Mouse (Mus musculus): ENCODE measurements at regions not wholly inside any gene's neighbourhood (a gene's known extent, or its start where the extent isn't known, plus 50 kb on each side); places are given as distances from the start of the nearest gene placed in this dataset.
A peak's percentile ranks its signal among the peaks of the same experiment; 100 is the strongest.

DNA sequence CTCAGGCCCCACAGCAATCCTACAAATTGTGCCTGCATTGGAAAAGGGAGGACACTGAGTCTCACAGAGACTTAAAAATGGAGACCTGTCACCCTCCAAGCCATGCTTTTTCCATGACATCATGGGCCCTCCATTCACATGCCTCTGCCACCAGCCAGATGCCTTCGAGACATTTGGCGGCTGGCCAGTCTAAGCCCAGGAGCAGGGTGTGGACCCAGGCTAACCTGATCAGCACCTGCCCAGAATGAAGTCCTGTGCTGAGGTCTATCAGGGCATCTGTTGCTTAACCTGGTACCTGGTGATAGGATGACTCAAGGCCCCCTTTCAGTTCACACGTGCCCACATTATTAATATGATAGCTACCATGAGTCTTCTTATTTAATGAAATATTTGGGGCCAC is 265.4 kb downstream of the Fam49a start:
- no peak for DNase-seq (ENCODE audit: extremely low read depth, low read depth, low spot score)

DNA sequence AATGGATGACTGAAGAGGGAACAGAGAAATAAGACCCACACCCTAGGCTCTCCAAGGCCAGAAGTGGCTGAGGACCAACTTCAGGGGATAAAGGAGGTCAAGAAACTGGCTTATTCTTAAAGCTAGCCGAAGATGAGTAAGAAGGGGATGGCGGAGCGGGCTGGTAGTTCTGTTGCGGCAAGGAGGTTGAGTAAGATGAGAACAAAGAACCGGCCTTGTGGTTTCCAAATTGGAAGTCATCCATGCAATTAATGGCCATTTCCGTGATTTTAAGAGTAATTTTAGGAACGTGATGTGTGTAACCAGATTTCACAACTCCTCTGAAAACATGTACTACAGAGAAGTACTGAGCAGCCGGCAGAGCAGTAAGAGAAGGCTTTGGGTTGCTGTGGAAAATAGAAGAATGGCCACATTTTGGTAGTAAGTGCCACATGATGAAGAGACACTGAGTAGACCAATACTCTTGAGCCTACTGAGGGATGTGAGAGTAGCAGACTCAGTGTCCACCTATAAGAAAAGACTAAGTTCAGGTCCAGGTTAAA is 258.4 kb downstream of the Fam49a start:
- DNase-seq (ENCODE audit: extremely low read depth, low read depth, low spot score): peak; percentile 67

DNA sequence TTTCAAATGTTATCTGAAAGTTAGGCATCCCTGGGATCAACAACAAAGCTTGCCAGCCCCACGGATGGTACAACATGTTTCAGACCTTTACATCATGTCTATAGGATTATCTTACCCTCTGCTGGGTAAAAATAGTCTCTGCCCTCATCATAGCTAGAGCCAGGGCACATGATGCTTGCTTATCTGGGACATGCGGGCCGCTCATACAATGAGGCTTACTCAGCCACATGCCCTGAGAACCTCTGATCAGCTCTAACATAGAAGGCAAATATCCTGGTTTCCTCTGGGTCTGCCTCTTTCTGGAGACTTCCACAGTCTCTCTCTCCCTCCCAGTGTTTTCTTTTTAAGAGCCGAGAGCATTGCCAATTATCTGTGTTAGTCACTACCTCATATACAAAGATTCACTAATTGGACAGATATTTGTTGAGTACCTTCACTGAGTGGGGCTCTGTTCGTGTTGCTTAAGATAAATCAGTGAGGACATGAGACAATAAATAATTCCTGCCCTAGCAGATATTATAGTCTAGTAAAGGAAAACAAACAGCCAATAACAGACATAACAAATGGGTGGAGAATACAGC is 256.6 kb downstream of the Fam49a start:
- DNase-seq (ENCODE audit: extremely low read depth, low read depth, low spot score): no peak

DNA sequence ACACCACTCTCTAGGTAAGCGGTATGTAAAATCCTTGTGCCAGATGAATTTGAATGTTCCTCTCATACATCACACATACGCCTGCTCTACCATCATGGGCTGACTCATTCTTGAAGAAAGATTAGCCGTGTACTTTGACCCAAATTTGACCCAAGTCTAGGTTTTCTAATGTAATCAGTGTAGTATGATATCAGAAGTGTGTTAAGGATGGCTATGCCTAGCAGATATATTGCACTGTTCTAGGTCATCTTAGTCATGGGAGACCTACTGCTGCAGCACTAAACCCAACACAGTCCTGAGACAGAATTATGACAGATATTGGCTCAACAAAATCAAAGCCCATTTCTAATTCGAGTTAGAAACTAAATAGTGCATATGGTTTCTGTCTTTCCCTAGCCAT is 255.1 kb downstream of the Fam49a start:
- DNase-seq (ENCODE audit: extremely low read depth, low read depth, low spot score): no peak

DNA sequence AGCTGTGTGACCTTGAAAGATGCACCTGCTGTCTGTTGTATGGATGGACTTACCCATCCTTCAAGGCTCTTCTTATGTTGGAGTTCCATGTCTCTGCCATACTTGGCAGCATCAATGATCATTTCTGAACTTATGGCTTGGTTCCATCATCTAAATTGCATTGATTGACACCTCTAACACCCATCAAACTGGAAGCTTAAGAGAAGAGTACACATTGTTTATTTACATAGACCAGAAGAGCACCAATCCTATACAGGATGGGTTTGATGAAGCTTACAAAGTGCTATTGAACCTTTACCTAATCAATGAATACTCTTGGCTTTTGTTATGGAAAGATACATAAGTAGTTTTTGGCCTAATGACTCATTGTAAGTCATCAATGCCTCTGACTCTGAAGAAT is 248.8 kb downstream of the Fam49a start:
- DNase-seq (ENCODE audit: extremely low read depth, low read depth, low spot score): no peak

DNA sequence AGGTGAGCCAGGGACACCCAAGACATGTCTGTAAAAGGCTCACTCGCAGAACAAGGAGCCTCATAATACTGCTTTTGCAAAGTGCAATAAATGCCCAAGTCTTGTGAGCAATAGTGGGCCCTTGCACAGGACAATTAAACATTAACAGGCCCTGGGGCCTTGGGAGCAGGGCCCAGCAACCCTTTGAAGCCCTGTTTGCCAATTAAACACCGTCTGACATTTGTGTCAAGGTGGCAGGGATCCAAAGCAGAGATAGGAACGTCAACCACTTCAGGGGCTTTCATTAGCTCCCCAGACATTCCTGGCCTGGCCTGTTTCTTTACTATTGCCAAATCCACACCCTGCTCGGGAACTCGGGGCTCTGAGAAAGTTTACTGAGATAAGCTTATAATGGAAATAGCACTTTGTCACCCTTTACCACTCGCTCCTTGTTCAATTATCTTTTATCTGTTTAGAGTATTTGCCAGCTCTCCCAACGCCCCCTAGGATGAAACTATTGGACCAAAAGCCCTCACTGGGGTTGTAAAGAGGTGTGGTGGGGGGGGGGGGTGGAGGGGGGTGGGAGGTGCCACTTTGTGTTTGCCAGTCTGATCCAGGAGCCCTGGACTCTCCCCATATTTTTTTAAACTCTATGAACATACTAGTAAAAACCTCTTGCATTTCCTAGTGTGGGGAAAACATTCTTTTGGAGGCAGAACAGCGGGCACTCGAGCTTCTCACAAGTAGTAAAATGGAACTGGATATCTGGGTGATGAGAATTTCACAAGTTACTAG is 247.4 kb downstream of the Fam49a start:
- peak; percentile 56 for DNase-seq (ENCODE audit: extremely low read depth, low read depth, low spot score)

DNA sequence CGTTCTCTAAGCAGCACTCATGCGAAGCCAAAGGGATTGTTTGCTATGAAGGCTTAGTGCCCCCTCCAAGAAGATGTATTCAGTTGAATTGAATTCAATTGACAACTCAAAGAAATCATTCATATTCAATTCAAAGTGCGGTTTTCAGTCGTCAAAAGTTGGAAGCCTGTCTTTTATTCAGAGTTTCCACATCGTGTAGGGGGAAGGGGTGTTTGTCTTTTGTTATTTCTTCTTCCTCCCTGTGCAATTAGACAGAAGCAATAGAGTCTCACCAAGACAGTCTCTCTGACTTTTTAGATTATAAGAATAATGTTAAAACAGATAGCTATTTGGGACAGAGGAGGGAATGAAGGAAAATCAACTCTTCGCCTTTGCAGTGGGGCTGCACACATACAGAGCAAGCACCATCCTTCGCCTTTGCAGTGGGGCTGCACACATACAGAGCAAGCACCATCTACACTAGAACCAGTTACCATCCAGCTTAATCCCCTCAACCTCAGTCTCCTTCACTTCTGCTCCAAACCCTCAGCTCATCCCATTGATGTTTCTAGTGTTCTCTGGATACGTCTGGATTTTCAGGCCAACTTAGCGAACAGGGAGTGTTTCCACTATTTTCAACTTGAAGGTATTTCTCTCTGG is 246.7 kb downstream of the Fam49a start:
- no peak for DNase-seq (ENCODE audit: extremely low read depth, low read depth, low spot score)

DNA sequence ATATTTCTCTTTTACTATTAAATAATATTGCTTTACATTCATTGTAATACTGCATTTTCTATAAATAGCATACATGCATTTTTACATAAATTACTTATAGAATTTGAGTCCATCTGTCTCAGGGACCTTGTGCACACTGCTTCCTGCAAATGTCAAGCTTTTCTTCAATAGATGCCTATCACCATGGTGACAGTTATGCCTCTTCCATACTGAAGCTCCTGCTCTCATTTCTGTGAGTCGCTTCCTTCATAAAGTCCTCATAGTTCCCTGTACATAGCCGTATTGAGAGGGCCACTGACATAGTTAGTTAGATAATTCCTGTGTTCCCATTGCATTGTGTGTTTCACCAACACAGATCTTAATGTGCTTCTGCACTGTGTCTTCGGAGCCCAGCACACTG is 244.7 kb downstream of the Fam49a start:
- DNase-seq (ENCODE audit: extremely low read depth, low read depth, low spot score): no peak

DNA sequence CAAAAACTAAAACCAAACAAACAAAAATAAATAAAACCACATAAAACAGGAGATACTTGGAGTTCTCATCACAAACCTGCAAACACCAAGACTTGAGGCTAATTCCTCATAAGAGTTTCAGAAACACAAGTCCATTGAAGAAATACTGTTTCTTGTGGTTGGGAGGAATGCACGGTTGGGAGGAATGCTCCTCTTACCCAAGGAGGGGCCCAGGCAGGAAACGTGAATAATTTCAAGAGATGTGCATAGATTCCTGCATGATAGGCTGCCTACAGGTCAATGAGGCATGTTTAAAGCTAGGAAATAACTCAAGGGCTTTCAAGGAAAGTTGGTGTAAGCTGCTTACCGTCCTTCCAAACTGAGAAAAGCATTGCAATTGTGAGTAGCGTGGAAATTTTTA is 243.7 kb downstream of the Fam49a start:
- DNase-seq (ENCODE audit: extremely low read depth, low read depth, low spot score): no peak

DNA sequence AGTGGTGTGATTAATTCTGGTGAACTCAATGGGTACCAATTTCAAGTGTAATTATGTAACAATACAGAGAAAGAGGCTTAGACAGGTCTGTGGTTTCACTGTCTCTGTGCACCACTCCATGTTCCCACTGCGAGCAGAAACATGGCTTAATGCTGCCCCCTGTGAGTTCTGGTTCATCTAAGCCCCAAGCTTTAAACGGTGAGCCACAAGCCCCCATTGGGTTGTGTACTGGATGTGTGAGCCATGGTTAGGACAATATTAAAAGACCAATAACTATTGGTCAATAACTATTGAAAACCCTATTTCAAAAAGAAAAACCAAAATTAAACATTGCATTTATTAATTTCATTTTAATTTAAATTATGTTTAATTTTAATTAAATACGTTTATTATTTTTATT is 238.0 kb downstream of the Fam49a start:
- no peak for DNase-seq (ENCODE audit: extremely low read depth, low read depth, low spot score)

DNA sequence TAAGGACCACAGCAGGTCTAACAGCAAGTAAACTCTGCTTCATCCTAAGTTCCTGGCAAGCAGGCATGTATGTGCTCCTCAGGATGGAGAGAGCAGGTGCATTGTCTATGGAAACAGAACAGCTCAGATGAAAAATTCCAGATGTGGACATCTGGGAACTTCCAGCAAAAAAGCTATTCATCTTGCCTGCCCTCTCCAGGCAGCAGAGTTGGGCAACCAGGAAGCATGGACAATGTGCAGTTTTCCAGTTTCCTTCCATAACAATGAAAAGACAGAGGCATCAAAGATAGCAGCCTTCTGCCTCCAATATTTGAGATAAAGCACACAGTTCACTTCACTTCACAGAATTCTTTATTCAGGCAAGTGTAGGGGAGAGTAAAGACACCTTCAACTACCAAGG is 236.7 kb downstream of the Fam49a start:
- no peak for DNase-seq (ENCODE audit: extremely low read depth, low read depth, low spot score)

DNA sequence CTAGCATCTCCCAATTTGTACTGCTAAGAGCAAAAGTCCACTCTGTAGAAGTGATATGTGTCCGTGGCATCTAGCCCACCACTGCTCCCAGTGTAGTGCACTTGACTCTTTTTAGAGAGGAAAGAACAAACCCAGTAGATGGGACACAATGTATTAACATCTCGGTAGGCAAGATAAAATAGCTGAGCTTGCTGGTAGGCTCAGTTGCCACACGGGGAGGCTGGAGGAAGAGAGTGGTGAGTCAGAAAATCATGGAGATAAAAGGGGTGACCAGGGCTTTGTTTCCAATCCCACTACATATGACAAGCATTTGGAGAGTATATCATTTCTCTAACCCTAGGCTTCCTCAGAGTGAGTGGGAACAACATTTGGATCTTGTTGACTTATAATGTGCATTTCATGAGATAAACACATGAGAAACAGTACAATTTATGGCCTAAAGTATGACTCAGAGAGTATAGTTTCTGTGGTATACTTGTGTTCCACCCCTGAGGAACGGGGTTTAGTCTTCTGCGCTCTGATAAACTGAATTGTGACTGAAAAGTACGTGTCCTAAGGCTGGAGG is 235.4 kb downstream of the Fam49a start:
- DNase-seq (ENCODE audit: extremely low read depth, low read depth, low spot score): no peak

DNA sequence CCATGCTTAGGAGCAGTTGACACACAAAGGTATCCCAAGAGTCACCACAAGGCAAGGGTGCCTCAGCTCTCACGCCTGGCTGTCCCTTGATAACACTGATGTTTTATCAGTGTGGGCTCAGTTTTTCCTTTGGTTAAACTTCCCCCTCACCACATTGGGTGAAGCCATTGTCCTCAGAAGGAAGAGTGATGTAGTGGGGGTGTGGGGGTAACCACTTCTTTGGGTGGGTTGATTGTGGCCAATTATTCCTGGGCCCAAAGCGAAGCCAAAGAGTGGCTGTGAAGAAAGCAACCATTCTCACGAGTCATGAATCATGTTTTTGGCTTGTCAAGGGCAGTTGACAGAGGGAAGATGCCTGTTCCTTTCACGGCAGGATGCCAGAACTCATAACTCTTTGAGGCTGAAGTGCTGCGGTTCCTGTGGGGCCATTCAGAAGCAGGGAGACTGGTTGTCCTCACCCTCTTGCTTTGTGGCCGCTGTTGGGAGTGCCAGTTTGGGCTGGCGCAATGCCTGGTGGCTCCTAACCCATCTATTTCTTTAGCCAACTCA is 234.7 kb downstream of the Fam49a start:
- peak; percentile 40 for DNase-seq (ENCODE audit: extremely low read depth, low read depth, low spot score)

DNA sequence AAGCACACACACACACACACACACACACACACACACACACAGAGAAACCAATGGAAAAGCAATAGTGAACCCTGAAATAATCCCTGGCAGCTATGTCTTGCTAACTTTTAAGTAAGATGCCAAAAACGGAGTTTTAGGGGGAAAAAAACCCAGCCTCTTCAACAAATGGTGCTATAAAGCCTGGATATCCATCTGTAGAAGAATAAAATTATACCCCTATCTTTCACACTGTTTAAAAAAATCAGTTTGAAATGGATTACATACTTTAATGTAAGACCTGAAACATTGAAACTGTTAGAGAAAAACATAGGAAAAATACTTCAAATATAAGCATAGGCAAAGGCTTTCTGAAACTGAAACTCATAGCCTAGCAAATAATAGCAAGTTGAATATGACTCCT is 228.2 kb downstream of the Fam49a start:
- DNase-seq (ENCODE audit: extremely low read depth, low read depth, low spot score): no peak

DNA sequence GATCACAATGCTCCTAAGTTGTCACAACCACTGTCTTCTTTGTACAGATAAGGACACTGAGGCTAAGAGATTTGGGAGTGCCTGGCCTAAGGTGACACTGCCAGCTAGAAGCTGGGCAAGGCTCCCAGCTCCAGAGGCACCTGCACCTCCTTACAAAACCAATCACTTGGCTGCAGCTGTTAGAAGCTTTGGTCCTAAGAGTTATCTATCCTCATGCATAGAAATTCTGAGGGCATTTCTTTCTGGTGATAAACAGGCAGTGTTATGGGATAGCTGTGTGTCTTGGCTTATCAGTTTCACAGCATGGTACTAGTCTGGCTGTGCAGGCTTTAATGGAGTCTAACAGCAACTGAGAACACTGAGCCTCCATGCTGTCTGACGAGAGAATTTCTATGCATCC is 226.2 kb downstream of the Fam49a start:
- no peak for DNase-seq (ENCODE audit: extremely low read depth, low read depth, low spot score)

DNA sequence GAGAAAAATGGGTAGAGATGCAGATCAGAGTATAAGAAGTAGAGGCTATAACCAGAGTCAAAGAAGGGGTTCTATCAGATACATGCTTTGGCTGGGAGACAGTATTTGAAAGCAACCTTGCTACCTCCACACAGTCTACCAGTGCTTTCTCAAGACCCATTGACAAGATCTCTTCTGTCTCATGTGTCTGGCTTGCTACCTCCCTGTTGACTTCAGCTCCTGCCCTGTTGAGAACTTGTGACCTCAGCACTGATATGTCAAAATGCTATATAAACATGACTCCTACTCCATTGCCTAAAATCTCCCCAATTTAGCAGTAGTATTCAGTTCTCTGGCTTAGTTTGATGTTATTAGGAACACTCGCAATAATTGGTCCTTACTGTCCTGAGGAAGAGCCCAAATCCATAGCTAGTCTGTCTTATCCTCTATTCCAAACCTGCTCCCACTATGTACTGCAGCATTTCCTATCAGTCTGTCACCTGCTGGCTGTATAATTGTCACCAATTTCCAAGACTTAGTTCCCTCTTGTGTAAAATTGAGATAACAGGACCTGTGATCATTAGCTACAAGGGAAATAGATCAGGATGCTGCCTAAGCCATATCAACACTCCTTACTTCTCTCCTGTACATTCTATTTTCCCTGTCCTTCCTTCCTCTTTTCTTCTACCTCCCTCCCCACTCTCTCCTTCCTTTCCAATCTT is 224.9 kb downstream of the Fam49a start:
- no peak for DNase-seq (ENCODE audit: extremely low read depth, low read depth, low spot score)

DNA sequence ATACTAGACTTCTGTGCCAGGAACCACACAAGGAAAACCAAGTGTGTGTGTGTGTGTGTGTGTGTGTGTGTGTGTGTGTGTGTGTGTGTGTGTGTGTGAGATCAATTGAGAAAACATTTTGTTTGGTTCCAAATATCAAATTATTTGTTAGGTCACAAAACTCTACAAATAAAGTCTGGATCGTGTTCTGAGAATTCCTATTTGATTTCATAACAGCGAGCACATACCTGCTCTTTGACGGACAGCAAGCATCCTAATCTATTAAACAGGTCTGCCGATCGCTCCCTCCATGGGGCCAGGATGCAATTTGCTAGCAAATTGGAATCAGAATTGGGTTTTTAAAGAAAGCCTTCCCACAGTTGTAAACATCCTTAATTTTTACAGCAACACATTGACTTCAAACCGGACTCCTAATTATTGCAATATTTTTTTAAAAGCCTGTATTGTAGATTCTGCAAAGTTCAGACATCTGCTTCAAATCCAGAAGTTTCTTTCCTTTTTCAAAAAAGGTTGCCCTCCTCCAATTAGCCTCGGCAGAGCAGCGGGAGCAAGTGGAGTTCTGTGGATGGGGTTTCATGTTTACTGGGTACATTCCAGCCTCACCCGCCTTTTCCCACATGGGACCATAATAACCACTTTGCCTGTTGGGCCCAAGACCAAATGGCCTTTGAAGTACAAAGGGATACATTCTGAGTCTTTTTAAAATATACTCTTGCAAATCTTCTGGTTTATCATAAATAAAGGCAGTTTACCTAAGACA is 223.2 kb downstream of the Fam49a start:
- no peak for DNase-seq (ENCODE audit: extremely low read depth, low read depth, low spot score)

DNA sequence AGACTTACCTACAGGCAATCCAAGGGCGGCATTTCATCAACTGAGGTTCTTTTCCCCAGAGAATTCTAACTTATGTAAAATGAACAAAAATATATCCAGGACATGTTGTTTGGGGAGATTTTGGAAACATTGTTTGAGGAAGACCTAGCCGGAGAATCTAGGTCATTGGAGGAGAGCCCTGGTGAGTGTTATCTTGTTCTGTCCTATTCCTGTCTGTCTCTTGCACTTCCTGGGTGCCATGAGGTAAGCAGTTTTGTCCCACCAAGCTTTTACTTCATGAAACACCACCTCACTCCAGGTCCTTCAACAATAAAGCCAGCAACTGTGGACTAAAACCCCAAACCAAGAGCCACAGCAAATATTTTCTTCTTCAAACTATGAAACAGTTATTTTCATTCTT is 218.5 kb downstream of the Fam49a start:
- DNase-seq (ENCODE audit: extremely low read depth, low read depth, low spot score): no peak

DNA sequence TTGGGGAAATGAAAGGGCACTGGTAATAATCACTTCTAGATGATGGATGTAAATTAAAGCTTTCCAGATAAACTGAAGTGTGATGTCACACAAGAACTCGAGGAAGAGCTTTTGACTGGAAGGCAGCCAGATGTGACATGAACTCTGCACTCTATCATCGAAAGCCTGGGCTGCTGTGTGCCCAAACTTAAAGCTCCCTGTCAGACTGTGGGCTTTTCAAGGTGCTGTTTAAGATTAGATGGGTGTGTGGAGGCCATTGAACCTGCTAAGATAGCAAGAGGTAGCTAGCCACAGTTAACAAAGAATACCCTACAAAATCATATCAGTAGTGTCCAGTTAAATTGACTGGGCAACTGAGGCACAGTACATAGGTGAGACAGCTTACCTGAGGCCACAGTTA is 190.1 kb downstream of the Fam49a start:
- DNase-seq (ENCODE audit: extremely low read depth, low read depth, low spot score): no peak

DNA sequence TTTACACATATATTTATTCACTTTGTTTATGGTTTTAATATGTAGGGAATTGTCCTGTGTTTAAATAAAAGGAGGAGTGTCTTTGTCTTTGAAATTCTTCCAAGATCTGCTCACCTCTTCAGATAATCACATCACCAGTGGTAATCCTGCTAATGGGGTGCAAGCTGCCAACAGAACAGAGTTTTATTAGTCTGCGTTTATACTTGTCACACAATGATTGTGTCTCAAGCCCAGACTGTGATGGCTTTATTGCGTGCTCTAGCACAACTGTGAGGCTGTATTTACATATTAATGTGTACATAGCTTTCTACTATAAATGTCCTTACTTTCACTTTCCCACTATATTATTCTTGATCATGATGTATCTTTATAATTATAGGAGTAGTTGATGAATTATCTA is 184.8 kb downstream of the Fam49a start:
- peak; percentile 80 for DNase-seq (ENCODE audit: extremely low read depth, low read depth, low spot score)

All from fat pad, adult 2 months (tissue).